Mouse (Mus musculus) c-Kit-negative CD71-positive TER-119-positive erythroid progenitor cells, embryonic 14.5 days (primary cell): ENCODE measurements around the gene Zcchc7.
"Not testable (repeated sequence)": the region's sequence is repeated elsewhere in the genome, so short reads cannot be mapped to it uniquely, and the experiment has no call there.

Experiments
- DNase-seq: peaks from one replicate; pipeline ENCODE4 v3.0.0-alpha.2; 2013; ENCODE audit warnings: low read depth, low spot score

Zcchc7 gene

DNA sequence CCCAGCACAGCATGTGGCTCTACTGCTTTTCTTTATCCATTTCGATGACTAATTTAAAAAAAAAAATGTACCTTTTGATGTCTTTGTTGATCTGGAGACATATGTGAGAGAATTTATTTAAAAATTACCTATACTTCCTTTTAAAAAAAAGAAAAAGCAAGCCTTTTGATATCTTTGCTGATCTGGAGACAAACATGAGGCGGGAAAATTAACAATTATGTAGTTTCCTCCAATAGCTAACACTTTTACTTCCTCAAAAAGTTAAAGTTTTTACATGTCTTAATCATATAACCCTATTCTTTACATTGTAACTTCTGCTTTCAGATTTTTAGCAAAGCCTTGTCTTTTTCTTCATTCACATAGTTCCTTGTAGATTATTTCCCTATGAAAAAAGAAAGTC is 155.2 kb downstream of the Zcchc7 start:
- no peak for DNase-seq

DNA sequence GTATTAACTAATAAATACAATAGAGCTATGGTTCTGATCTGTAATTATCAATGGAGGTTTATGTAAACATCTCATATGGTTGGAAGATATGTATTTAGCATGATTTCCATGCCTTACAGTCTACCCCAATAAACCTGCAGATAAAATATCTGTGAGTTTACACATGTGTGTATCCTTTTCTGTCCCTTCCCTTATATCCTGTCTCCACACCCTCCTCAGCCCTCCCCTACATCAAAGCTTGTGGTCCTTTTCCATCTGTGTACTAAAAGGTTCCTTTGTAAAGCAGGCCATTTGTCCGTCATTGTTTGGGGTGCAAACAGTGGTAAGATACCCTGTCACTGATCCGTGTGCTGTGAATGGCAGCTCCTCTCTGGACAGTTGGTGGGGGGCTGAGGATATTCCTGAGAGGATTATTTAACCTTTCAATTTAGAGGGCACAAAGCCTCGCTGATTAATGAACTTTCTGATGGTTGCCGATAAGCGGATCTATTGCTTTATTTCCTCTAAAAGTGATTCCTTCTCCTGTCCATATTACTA is 161.7 kb downstream of the Zcchc7 start:
- DNase-seq = no peak

DNA sequence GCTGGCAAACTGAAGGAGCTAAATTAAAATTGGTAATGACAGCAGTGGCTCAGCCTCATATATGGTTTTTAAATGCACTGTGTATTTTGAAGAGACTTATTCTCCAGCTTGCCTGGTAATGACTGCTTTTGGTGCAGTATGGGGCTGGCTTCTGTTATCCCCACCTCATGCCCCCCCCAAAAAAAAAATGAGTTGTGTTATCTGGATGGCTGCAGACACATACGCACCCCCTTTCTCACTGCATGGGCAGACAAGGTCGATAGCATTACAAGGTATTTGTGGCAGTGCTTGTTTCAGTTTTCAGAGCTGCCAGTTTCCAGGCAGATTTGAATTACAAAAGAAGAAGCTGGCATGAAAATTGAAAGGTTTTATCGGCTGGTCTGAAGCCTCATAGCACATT is 162.2 kb downstream of the Zcchc7 start:
- DNase-seq = no peak

DNA sequence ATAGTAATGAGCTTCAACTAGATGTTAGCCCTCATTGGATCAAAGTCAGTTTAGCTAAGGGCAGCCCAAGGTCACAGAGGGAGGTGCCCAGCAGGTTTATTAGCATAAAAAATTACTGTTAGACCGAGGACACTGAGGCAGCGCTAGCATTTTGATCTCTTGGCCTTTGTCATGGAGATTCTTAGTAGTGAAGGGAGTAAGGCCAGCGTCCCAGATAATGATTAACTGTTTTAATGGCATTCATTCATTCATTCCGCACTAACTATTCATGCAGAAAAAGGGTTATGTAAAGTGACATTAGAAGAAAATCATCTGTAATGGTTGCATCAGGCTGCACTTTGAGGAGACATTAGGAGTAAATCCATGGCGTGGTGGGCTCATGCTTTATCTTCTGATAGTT is 165.2 kb downstream of the Zcchc7 start:
- DNase-seq = no peak

DNA sequence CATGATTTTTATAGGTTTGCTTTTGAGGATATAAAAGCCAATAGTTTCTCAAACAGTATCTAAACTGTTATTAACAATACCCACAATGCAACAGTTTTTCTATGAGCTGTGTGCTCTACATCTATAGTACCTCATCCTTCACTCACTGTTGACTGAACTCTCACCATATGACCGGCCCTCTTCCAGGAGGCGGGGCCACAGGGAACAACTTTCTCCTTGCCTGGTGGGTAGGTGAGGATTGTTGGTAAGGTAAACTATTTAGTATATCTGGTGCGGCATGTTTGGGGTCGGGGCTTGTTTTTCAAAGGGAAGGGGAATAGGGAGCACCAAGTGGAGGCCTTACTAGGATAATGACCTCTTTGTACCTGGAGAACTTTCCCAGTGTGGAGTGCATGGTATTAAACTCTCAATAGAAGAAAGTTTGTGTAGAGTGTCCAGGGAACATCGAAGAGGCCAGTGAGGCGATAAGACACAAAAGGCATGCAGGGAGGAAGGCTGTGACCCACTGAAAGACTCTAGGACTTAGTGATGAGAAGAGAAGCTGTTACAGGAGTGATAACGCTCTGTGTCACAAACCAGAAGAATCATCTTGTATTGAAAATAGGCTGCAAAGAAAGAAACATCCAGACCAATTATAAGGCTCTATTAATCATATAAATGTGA is 166.9 kb downstream of the Zcchc7 start:
- no peak for DNase-seq

DNA sequence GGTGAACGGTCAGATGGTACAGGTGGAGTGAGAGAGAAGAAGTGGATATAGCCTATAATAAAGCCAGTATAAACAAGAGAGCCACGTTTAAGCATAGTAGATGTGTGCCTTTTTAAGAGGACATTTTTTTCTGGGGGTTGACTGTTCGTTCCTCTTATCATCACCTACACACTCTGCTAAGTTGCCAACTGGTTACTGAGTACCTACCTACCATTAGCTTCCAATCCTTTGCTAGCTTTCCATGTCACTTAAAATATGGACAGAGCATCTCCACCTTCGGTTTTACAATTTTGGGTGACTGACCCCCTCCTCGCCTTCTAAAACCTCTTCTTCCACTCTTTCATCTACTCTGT is 167.4 kb downstream of the Zcchc7 start:
- no peak for DNase-seq

DNA sequence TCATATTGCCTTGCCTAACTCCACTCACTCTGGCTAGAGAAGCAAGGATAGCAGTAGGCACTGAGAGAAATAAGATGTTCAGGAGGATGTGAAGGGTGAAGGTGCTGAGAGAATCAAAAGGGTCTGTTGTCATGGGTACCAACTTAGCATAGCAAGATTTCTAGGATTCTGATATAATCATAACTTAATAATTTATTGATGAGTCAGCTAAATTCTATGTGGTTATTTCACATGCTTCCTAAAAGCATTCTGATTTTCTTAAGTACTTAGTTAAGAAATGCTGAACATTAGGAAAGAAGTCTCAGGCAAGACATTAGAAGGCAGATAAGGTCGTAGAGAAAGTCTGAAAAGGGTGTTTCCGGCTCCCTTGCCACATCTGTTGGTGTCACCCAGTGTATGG is 172.3 kb downstream of the Zcchc7 start:
- DNase-seq = no peak

DNA sequence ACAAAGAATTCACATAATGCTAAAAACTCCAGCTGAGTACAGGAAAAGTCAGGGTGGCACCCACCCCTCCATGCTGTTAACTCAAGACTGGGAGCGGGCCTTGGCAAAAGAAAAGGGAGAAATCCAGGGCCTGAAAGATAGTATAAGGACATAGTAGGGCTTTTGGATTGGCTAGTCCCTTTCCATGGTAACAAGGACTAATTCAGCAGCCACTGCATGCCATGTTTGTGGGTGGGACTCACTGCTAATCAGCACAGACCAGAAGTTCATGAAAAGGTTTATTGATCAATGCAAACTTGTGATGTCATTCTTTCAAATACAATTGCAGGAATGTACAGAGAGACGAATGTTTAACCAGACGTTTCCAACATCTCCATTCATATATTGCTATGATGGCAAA is 173.1 kb downstream of the Zcchc7 start:
- no peak for DNase-seq

DNA sequence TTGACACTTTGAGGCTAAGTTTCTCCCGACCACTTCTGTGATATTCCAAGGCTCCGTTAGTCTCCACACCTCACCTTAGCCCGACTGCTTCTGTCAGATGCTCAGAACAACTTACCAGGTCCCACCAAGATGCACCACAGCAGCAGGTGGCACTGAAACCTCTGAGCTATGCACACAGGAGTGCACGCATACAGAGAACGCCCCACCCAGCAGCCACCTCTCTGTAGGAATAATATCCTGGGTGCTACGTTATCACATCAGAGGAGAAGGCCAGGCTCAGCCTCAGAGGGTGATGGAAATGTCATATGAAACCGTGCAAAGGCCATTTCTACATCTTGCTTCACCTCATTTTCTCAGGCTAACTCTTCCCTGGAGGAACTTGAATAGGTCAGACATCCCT is 174.7 kb downstream of the Zcchc7 start:
- DNase-seq = no peak

DNA sequence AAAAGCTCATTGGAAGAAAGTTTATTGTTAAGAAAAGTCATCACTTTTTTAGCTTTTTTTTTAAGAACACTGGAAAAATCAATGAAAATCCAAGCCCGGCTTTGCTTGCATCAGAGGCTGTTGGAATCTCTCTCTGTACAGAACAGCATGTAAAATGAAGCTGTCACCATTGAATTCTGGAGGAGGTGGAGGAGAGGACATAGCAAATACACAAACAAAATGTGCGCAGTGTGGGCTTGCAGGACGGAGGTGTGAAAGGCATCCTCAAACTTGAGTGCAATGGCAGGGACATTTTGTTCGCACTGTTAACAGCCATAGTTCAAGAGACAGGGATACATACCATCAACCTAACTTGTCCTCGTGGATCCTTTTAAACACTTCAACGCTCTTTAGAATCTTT is 176.1 kb downstream of the Zcchc7 start:
- DNase-seq = no peak

DNA sequence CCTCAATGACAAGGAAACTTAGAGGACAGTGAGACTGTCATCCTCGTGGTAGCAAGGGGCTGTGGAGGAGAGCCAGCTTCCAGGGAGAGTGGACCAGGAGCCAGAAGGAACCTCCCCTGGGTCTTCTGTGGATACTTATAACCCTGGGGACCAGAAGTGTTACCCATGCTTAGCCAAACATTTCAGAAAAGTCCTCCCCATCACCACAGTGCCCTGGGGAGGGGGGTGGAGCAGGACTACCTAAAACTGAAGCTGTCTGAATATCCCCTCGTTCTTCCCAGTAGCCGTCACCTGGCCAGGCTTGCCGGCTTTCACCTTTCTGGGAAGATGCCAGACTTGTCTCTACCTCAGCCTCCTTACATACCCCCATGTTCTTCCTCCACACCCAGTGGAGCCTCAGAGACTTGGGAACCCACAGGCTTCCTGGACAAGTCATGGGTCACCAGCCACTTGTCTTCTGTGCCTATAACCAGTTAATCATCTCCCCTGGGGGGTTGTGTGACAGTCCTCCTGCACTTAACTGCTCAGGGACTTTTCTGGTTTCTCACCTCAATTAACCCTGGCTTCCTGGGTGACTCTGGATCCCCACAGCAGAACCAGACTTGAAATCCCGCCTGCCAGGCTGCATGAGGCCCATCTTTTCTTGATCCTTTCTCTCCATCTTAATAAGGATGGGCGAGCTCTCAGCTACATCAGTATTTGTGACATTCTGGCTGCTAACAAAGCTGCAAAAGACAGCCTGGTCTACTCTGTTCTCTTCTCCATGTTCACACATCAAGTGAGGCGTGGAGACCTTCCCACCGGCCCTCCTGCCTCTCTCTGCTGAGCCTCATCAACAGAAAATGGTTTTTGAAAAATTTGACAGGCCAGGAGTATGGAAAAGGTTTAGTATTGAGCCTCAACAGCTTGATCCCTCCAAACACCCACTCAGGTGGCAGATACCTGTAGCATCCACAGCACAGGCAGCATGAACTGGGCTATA is 183.0 kb downstream of the Zcchc7 start:
- no peak for DNase-seq

DNA sequence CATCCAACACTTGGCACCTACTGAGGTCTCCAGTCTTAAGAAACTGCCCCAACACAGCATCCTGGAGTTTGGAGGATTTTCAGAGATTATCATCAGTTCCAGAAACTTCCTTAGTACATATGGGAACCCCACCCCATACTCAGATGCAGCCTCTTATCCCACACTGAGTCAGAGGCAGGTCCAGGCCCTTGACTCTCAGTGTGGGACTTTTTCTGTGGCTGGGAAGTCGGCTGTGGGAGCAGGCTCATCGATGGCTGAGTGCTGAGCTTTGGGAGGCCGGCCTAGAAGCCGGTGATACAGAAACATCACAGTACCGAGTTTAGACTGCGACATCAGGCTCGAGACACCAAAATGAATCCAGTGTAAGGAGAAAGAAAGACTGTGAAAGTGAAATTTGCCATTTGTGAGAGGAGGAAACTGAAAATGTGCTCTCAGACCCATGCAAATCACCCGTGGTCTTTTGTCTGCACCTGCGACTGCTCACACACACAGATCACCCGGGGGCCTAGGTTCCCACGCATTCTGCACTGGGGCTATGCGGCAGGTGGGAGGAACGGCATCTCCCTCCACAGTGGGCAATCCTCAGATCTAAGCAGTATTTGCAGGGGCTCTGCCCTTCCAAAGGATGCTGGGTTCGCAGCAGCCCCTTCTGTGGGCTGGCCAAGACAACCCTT is 184.0 kb downstream of the Zcchc7 start:
- no peak for DNase-seq

DNA sequence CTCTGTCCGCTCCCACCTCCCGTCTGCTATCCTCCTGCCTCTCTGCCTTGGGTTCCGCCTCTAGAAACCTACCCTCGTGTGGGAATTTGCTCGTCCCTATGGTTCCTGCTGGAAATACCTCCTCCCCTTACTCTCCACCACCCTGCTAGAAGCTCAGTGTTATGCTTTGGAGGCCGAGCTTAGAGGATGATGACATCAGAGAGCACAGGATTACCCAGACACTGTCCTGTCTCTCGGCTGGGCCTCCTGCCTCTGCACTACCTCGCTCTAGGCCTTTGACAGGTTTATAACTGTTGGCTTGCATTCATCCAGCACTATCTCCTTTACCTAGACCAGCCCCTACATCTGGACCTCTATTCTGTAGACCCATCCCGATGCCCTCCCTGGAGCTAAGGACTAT is 184.6 kb downstream of the Zcchc7 start:
- no peak for DNase-seq

DNA sequence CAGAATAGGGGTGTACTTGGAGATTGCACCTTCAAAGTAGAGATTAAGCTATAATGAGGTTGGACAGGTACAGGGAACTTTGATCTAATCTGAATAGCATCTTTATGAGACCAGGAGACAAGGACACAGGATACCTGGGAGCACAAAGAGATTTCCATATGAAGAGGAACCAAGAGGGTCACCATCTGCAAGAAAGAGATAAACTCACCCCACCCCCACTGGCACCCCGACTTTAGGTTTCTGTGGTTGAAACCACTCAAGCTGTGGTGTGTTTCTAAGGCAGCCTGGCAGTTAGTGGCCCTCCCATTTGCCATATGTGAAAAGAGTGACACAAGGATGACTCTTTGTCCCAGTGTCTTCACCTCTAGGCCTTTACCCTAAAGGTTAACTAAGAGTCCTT is 186.6 kb downstream of the Zcchc7 start:
- no peak for DNase-seq

DNA sequence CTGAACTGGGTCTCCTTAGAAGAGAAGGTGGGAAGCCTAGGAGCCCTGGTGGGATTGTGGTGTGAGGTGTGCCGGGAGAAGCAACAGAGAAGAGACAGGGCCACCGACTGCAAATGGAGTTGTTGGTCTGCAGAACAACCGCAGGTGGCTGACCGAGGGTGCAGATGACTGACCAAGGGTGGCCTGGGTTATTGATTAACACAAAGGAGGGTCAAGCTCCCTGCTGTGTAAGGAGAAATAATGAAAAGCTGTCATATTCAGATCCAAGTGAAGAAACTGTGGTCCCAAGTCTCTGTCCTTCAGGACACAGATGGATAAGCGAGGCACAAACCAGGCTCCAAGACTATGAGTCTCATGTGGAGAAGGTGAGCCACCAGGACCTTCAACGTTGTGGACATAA is 187.8 kb downstream of the Zcchc7 start:
- no peak for DNase-seq

DNA sequence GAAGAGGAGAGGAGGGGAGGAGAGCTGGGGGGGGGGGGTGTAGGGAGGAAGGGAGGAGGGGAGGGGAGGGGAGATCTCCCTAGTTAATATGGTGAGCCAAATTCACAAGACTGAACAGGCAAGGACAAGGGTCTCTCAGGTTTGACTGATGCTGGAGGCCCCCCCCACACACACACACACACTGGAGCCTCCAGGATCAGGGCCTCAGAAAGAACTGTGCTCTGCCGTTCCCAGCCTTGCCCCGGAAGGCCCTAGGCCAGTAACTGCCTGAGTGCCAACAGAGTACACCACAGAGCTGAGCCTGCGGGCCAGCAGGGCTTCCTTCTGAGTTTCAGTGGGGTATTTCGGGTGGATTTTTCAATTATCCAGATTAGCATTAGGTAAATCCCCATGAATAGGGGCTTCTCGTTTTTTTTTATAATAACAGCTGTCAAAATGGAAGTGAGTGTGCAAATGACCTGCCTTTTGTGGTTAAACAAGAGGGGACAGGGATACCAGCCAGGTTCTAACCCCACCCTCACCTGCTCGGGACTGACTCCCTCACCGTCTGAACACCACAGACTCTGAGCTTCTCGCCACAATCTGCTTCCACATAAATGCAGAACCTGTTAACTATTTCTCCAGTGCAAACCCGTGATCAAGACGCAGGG is 188.9 kb downstream of the Zcchc7 start:
- no peak for DNase-seq

DNA sequence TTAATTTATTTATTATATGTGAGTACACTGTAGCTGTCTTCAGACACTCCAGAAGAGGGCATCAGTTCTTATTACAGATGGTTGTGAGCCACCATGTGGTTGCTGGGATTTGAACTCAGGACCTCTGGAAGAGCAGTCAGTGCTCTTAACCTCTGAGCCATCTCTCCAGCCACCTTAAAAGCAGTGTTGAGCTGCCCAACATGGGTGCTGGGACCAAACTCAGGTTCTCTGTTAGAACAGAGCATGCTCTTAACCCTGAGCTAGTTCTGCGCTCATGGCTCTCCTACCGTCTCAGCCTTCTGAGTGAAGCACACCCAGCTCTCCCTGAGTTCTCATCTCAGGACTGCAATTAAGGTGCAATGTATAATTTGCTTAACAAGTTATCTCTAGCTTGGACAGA is 190.4 kb downstream of the Zcchc7 start:
- not testable (repeated sequence) for DNase-seq

DNA sequence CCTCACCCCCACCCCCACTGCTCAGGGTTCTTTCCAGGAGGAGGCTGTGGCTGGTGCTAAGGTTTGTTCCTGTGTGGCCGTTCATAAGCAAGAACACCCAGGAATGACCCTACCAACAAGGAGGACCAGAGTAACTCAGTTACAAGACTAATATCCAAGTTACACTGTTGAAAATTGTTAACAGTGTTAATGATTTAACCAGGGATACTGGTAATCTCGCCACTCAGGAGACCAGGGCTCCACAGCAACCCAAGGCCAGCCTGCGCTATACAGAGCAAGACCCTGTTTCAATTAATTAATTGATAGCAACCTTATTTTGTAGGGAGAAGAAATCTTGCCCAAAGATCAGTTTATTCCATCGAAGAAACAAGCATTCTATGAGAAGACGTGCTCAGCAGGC is 191.8 kb downstream of the Zcchc7 start:
- no peak for DNase-seq

DNA sequence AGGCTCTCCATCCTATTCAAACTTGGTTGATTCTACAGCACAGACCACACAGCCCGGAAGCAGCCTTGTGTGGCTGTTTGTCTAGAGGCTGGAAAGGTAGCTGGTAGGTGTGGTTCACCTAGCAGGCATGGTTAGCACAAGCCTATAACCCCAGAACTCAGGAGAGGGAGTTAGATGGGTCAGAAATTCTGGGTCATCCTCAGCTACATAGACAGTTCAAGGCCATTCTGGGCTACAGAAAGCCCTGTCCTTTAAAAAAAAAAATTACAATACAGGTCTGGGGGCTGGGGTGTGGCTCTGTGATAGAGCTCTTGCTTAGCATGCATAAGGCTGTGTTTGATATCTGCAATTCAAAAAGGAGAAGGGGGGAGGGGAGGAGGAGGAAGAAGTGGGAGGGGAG is 192.6 kb downstream of the Zcchc7 start:
- DNase-seq = no peak

DNA sequence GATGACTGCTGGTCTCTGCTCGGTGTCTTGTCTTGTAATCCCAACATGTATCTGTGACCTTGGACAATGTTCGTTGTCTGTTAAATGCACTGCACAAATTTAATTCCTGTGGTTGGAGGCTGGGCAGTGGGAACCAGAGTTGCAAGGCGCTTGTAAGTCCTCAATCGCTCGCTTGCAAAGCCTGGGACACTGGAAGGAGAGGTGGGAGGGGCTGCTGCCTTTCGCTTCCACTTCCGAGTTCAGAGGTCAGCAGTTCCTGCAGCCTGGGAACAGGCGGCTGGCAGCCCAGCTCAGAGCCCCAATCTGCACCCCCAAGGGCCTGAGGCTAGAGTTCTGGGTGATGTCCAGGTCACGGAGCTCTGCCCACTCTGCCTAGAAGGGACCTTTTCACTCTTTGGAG is 197.4 kb downstream of the Zcchc7 start:
- no peak for DNase-seq

DNA sequence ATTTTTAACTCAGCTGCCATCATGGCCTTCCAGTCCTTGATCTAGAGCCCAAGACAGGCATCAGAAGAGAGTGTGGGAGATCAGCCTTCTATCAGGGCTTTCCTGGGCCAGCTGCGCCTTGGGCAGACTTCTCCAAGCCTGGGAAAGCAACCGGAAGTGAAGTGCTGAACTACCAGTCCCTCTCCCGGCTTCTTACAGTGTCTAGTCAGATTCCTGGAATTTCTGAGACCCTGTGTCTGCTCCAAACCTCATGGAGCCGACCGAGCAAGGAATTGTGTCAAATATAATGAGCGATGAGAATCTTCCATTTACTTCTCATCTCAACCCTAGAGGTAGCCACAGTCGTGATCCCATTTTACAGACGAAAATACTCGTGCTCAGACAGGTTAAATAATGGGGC is 203.1 kb downstream of the Zcchc7 start:
- DNase-seq = no peak

DNA sequence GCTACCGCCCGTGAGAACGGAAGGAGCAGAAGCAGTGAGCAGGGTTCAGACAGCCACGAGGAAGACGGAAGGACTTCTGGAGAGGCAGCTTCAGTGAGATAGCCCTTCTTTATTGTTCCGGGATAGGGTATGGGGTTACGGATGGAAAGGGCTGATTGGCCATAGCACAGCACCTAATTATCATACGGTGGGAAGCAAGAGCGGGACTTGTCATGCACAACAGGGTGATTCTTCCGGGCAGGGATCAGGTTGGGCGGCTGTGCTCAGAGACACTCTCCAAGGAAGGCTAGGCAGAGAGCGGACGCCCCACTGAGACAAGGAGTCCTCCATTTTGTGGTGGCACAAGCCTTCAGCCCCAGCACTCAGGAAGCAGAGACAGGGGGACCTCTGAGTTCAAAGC is 203.5 kb downstream of the Zcchc7 start:
- no peak for DNase-seq
